Mouse (Mus musculus) forebrain, embryonic 12.5 days (tissue): ENCODE results near the gene Ap2a2. TPM values are rescaled to one million over a fixed set of nuclear protein-coding genes. Genes with fewer than 3 reads are reported as not detected.
"Not testable (repeated sequence)": the region's sequence is repeated elsewhere in the genome, so short reads cannot be mapped to it uniquely, and the experiment has no call there.

Experiments used
- ATAC-seq: fragments of 200-750 bp; cut with Nextera tagmentation; 2 replicates; pipeline ENCODE4 v1.8.0; 2017; ENCODE audit warnings: moderate TSS enrichment; ENCODE audit not compliant: low FRiP score
- H3K27ac ChIP-seq: fragments of 300-500 bp; sonication (generic); 2 replicates; pipeline ENCODE4 v1.5.1; 2016; ENCODE audit warnings: mild to moderate bottlenecking
- H3K27me3 ChIP-seq: fragments of 300-500 bp; sonication (generic); 2 replicates; pipeline ENCODE4 v1.6.1; 2016; ENCODE audit warnings: mild to moderate bottlenecking
- H3K36me3 ChIP-seq: fragments of 300-500 bp; sonication (generic); replicated peaks from 2 replicates; pipeline ENCODE4 v1.6.1; 2016; ENCODE audit warnings: mild to moderate bottlenecking
- H3K4me1 ChIP-seq: fragments of 300-500 bp; sonication (generic); 2 replicates; pipeline ENCODE4 v1.6.1; 2016
- H3K4me2 ChIP-seq: fragments of 300-500 bp; sonication (generic); 2 replicates; pipeline ENCODE4 v1.6.1; 2016; ENCODE audit warnings: mild to moderate bottlenecking, moderate library complexity
- H3K4me3 ChIP-seq: fragments of 300-500 bp; sonication (generic); replicated peaks from 2 replicates; pipeline ENCODE4 v1.5.1; 2016; ENCODE audit warnings: mild to moderate bottlenecking
- H3K9ac ChIP-seq: fragments of 300-500 bp; sonication (generic); 2 replicates; pipeline ENCODE4 v1.6.1; 2016; ENCODE audit warnings: mild to moderate bottlenecking
- H3K9me3 ChIP-seq: fragments of 300-500 bp; sonication (generic); 2 replicates; pipeline ENCODE4 v1.6.1; 2016
- WGBS: fragments of 180-500 bp; shearing (Covaris S2); methylation state at CpG from one replicate; pipeline ENCODE4 v1.1.7; 2016; 5-methylcytosine and 5-hydroxymethylcytosine counted together
- polyA plus RNA-seq: library from polyadenylated mRNA; unstranded; fragments of >200 nt; fragmentation: Nextera tagmentation; extraction: Ambion mirVana; gene quantifications from 2 replicates; pipeline ENCODE4 v1.2.1, GENCODE M21; 2016

Ap2a2 gene
- polyA plus RNA-seq, 1 experiment from 2014 or later: 106 TPM

DNA sequence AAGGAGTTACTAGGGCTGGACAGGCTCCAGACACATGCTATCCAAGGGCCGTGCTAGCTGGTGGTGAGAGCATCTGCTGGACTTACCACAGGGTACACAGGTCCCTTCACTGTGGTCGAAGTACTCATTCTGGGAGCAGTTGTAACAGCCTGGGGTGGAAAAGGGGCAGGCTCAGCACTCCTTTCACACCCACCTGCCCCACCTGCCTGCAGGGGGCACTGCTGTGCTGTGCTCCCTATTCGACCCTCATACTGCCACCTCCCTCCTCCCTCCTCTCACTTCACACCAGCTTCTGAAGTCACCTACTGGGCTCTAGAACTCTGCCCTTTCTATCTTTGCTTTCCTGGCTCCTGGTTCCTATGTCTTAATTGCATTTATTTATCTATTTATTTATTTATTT lies 81.2 kb downstream of the Ap2a2 start:
- WGBS: 62% methylated on average over 3 of the region's 3 CpGs
- H3K9me3 ChIP-seq: no peaks in the 10 kb centered on the region
- no peaks in the 10 kb centered on the region for H3K4me1 ChIP-seq
- no peaks in the 10 kb centered on the region for H3K27me3 ChIP-seq
- H3K9ac ChIP-seq: no peak overlapping the region
- H3K36me3 ChIP-seq: no peaks in the 10 kb centered on the region
- no peak overlapping the region for H3K27ac ChIP-seq
- no peak overlapping the region for H3K4me3 ChIP-seq
- no peak overlapping the region for H3K4me2 ChIP-seq
- no peak for ATAC-seq

DNA sequence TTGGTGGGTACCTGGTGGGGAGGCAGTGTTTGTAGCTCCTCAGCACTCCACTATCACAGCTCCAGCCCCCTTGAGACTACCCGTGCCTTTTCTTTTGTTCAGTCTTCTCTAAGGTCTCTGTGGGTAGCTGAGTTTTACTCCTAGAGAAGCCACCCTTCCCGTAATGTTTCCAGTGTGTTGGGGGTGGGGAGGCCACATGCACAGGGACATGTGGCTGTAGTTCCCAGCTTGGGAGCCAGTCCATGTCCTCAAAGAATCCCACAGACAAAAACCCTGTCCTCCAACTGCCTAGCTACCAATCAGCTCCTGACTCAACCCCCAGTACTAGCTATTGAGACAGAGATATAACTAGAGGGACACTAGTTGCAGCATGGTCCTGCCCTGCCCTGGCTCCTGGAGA lies 85.1 kb downstream of the Ap2a2 start:
- Histone ChIP-seq H3K27ac (no peak overlapping the region), H3K27me3 (no peaks in the 10 kb centered on the region), H3K9me3 (no peaks in the 10 kb centered on the region), H3K9ac (no peak overlapping the region), H3K4me1 (no peaks in the 10 kb centered on the region), H3K36me3 (no peaks in the 10 kb centered on the region), H3K4me3 (no peak overlapping the region), H3K4me2 (no peak overlapping the region)
- WGBS: 69% methylated on average over 2 of the region's 2 CpGs
- no peak for ATAC-seq

DNA sequence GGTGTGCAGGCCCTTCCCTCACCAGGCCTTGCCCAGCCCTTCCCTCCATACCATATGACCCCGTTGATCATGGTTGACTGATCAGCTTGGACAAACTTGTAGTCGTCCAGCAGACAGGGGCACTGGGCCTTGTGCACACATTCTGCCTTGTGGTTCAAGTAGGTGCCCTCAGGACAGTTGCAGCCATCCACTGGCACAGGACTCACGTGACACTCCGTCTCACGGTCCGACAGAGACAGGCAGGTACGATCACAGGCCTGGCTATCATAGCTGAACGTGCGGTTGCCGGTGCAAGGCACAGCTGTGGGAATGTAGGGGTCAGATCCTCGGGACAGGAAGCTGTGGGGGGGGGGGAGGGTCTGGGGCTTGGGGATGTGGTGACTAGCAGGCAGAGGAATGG lies 85.8 kb downstream of the Ap2a2 start:
- Histone ChIP-seq H3K36me3 (no peaks in the 10 kb centered on the region), H3K9me3 (no peaks in the 10 kb centered on the region), H3K27ac (no peak overlapping the region), H3K4me1 (no peaks in the 10 kb centered on the region), H3K4me3 (no peak overlapping the region), H3K9ac (no peak overlapping the region), H3K27me3 (no peaks in the 10 kb centered on the region), H3K4me2 (no peak overlapping the region)
- ATAC-seq: no peak
- WGBS: 84% methylated on average over 11 of the region's 11 CpGs

DNA sequence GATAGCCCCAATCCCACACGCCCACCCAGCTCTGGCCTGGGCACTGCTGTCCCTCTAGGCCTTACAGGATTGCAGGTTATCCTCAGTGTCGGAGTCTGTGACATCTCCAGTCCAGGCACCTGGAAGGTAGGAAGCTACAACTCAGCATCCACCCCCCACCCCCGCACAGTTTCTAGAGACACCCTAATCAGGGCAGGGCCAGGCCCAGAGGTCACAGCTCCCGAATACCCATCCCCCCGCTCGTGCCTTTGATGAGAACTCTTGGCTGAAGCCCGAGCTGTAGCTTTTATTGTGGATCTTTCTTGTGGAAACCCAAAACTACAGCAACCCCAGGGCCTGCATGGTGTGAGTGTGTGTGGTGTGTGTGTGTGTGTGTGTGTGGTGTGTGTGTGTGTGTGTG lies 90.2 kb downstream of the Ap2a2 start:
- Histone ChIP-seq H3K9me3 (no peaks in the 10 kb centered on the region), H3K4me2 (no peak overlapping the region), H3K36me3 (no peaks in the 10 kb centered on the region), H3K27me3 (no peaks in the 10 kb centered on the region), H3K4me3 (no peak overlapping the region), H3K4me1 (no peaks in the 10 kb centered on the region), H3K9ac (no peak overlapping the region), H3K27ac (no peak overlapping the region)
- no peak for ATAC-seq
- 47% methylated on average over 7 of the region's 7 CpGs for WGBS

DNA sequence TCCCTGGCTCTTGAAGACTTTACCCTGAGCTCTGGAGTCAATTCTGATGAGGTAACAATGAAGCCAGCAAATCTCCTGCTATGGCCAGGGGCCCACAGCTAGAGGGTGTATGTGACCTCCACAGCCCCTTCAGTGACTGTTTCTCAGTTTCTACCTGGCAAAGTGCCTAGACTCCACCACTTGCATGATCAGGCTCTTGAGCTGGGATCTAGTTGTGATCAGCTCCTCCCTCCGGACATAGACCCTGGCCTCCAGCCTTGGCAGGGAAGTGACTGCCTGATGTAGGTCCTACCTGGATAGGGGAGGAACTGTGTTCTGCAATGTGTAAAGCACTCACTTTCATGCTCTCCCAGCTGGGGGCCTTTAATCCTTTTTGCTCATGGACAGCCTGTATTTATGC lies 98.4 kb downstream of the Ap2a2 start:
- WGBS: 74% methylated on average over 1 of the region's 1 CpGs
- no peak overlapping the region for H3K4me2 ChIP-seq

DNA sequence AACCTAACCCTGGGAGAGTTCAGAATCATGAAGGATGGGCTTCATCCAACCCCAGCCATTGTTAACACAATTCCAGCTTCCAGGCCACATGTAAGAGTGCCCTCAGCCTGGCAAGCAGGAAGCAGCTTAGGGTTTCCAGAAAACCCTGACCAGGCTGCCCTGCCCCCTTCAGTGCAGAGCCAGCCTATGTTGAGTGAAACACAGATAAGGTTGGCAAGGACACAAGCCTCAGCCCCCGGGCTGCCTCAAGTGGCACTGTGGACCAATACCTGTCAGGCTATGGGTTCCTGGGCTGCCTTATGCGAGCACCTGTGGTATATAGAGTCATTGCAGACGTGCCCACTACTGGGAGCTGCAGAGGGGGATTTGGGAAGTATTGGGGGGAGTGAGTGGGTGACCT lies 99.5 kb downstream of the Ap2a2 start:
- no peak overlapping the region for H3K4me2 ChIP-seq
- no peak overlapping the region for H3K27ac ChIP-seq
- WGBS: 72% methylated on average over 3 of the region's 3 CpGs
- no peaks in the 10 kb centered on the region for H3K36me3 ChIP-seq
- no peaks in the 10 kb centered on the region for H3K9me3 ChIP-seq
- H3K9ac ChIP-seq: no peak overlapping the region
- no peak for ATAC-seq
- no peaks in the 10 kb centered on the region for H3K4me1 ChIP-seq
- H3K27me3 ChIP-seq: no peaks in the 10 kb centered on the region
- no peak overlapping the region for H3K4me3 ChIP-seq

More for the DNA sequence above, 98.4 kb downstream of the Ap2a2 start:
- Histone ChIP-seq H3K4me1 (no peaks in the 10 kb centered on the region), H3K4me3 (no peak overlapping the region), H3K9ac (no peak overlapping the region), H3K27me3 (no peaks in the 10 kb centered on the region), H3K27ac (no peak overlapping the region), H3K9me3 (no peaks in the 10 kb centered on the region), H3K36me3 (no peaks in the 10 kb centered on the region)
- ATAC-seq: no peak

DNA sequence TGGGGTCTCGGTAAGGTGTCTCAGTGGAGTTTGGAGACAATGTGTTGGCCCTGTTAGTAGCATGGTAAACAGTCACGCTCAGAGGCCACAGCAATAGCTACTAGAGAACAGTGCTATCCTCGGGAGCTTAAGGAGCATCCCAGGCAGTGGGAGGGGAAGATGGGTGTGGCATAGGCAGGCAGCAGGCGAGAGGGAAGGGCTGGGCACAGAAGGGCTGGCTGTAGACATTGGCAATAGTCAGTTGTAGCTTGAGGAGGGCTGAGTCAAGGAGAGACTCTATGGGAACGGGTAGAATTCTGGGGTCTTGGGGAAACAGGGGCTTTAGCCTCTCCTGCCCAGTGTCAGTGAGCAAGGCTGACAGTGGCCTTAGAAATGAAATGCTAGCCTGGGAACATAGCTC lies 100.2 kb downstream of the Ap2a2 start:
- Histone ChIP-seq H3K4me1 (no peaks in the 10 kb centered on the region), H3K9ac (no peak overlapping the region), H3K4me3 (no peak overlapping the region), H3K4me2 (no peak overlapping the region), H3K36me3 (no peaks in the 10 kb centered on the region), H3K9me3 (no peaks in the 10 kb centered on the region), H3K27me3 (no peaks in the 10 kb centered on the region), H3K27ac (no peak overlapping the region)
- 66% methylated on average over 5 of the region's 5 CpGs for WGBS
- ATAC-seq: no peak

DNA sequence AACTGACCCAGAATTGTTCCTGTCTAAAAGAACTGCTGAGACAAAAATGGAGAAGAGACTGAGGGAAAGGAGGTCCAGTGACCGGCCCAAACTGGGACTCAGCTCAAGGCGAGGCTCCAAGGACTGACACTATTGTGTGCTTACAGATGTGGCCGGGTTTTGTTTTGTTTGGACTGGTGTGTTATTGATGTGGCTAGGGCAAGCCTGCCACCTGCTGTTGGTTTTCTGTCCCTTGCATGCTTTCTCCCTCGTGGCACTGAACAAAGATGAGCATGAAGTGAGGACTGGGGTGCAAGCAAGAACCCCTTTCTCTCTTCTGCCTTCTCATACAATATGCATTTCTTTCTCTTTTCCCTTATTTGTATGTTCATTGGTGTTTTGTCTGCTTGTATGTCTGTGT lies 104.2 kb downstream of the Ap2a2 start:
- Histone ChIP-seq H3K27me3 (no peaks in the 10 kb centered on the region), H3K4me3 (no peak overlapping the region), H3K4me2 (no peak overlapping the region), H3K4me1 (no peaks in the 10 kb centered on the region), H3K9ac (no peak overlapping the region), H3K27ac (no peak overlapping the region), H3K36me3 (no peaks in the 10 kb centered on the region), H3K9me3 (no peaks in the 10 kb centered on the region)
- ATAC-seq: no peak
- 11% methylated on average over 4 of the region's 4 CpGs for WGBS

DNA sequence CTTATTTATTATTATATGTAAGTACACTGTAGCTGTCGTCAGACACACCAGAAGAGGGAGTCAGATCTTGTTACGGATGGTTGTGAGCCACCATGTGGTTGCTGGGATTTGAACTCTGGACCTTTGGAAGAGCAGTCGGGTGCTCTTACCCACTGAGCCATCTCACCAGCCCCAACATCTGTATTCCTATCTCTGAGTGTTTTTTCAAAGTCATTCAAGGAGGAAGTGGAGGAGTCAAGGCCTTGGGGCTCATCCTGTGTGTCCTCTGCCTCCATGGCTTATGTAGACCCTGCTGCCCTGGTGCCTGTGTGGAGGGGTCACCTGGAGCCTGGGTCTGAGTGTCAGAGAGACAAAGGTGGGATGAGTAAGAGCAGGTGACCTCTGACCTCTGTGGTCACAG lies 107.1 kb downstream of the Ap2a2 start:
- H3K9ac ChIP-seq, H3K4me3 ChIP-seq, H3K27me3 ChIP-seq, H3K36me3 ChIP-seq, H3K9me3 ChIP-seq, ATAC-seq, H3K4me2 ChIP-seq, H3K27ac ChIP-seq, H3K4me1 ChIP-seq: not testable (repeated sequence)
- WGBS: 84% methylated on average over 3 of the region's 3 CpGs

DNA sequence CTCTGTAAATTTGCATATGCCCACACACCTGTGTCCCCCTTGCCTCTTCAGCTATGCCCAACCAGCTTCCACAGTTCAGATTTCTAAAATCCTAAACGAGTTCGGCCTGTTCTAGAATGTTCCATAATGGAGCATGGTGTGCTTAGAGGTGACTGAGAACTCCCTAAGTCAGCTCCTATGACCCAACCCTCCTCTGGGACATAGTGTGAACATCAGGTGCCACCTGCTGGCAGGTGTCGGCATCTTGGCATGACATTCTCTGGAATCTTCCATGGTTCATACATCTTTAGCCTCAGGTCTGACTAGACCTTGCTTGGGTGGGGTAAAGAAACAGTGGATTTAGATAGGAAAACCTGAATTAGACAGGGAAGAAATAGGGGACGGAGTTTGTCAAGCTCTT lies 109.0 kb downstream of the Ap2a2 start:
- Histone ChIP-seq H3K27ac (no peak overlapping the region), H3K4me1 (no peaks in the 10 kb centered on the region), H3K4me2 (no peak overlapping the region), H3K27me3 (no peaks in the 10 kb centered on the region), H3K4me3 (no peak overlapping the region), H3K9me3 (no peaks in the 10 kb centered on the region), H3K36me3 (no peaks in the 10 kb centered on the region), H3K9ac (no peak overlapping the region)
- no peak for ATAC-seq
- 81% methylated on average over 4 of the region's 4 CpGs for WGBS

DNA sequence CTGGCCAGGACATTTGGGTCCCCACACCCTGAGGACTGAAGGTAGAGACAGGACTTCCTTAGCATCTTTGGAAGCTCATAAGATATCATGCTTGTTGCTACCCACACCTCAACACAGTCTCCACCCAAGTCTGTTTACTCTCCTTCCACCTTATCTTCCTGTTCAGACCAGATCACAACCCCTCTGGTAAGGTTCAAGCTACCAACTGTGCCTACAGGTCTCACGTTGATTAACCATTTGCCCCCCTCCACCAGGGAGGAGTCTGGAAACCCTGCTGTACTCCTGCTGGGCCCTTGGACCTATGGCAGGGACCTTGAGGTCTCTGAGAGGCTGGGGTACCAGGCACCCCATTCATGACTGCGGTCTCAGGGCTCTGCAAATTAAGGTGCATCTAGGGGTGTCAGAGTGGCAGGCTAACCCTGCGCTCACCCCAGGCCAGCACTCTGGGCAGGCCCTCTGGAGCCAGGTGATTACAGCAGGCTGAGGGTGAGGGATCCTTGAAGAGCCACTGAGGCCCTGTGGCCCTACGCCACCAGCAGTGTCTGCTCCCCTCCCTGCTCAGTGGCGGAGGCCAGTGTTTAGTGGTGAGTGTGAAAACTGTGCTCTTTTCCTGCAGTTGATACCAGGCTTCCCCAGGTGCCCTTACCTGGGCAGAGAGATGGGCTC lies 109.8 kb downstream of the Ap2a2 start:
- no peaks in the 10 kb centered on the region for H3K27me3 ChIP-seq
- H3K9me3 ChIP-seq: no peaks in the 10 kb centered on the region
- 91% methylated on average over 5 of the region's 5 CpGs for WGBS
- H3K4me1 ChIP-seq: no peaks in the 10 kb centered on the region
- no peak overlapping the region for H3K4me2 ChIP-seq
- ATAC-seq: no peak
- no peak overlapping the region for H3K27ac ChIP-seq
- no peaks in the 10 kb centered on the region for H3K36me3 ChIP-seq
- no peak overlapping the region for H3K9ac ChIP-seq
- no peak overlapping the region for H3K4me3 ChIP-seq

DNA sequence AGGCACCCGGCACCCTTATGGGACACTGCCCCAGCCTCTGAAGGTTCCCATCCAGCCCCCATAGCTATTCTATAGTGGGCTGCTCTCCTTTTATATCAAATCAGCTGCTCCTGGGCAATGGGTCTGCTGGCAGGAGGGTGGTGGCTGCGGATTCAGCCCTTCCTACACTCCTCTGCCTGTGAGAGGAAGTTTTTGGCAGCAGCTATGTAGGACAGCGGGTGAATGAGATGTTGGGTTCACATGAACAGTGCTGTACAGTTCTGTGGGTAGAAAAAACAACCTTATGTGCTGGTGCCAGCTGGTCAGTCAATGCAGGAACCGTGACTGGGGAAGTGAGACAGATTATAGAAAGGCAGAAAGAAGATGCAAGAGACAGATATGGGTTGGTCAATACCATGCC lies 116.9 kb downstream of the Ap2a2 start:
- Histone ChIP-seq H3K4me3 (no peak overlapping the region), H3K27me3 (no peaks in the 10 kb centered on the region), H3K36me3 (no peaks in the 10 kb centered on the region), H3K4me2 (no peak overlapping the region), H3K9me3 (no peaks in the 10 kb centered on the region), H3K4me1 (no peaks in the 10 kb centered on the region), H3K9ac (no peak overlapping the region), H3K27ac (no peak overlapping the region)
- 88% methylated on average over 4 of the region's 4 CpGs for WGBS
- no peak for ATAC-seq
